Mouse (Mus musculus) thymus, postnatal 14 days (tissue): ENCODE measurements around the gene Itprip.

Experiments used
- DNase-seq: peaks from one replicate; pipeline ENCODE4 v3.0.0; 2021

Itprip gene

DNA sequence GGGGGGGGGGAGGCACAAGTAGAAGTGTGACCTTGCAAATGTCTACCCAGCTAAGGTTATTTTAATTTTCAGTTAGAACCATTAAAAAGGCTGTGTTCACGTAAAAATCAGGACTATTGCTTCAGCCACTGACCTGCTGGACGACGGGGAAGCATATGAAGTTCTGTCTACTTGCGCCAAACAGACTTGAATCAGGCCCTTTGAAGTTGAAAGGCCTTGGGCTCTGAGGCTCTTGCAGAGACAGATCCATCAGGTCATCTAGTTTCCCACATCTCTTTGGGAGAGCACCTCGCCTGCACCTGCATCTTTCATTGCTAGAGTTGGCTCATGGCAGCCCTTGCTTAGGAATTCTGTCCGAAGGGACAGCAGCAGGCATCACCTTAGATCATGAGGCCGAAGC, 5.8 kb downstream of the Itprip start:
- no peak for DNase-seq

DNA sequence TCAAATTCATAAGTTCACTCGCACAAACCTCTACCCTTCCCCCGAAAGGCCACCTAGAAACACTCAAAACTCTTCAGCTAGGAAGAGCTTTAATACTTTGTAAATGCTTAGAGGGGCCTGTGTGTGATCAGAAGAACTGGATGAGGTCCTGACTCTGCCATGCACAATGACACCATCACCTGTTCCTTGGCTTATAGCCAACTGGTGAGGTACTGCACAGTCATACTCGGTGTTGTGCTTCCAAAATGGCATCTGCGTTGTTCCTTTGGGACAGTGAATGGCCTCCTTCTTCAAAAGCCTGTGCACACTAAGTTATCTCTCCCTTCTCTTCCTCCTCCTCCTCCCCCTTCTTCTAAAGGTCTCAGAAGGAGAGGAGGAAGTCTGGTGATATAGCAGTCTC, 8.3 kb downstream of the Itprip start:
- DNase-seq = no peak

DNA sequence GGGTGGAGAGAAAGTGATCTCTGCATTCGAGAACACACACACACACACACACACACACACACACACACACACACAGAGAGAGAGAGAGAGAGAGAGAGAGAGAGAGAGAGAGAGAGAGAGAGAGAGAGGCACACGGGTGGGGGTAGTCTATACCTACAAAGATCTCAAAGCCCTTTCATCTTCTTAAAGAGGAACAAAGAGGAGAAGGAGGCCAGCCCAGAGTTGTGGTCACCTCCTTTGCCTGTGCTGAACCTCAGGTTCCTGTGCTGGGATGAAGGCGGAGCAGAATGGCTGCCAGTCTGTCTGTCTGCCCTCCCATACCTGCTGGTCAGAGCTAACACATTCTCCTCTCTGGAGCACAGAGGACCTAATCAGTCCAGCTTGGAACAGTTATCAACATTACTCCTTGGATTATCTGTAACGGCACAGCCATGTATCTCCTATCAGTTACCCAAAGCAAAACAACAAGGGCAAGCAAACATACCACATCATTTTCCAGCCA, 8.9 kb downstream of the Itprip start:
- peak; percentile 48 for DNase-seq

DNA sequence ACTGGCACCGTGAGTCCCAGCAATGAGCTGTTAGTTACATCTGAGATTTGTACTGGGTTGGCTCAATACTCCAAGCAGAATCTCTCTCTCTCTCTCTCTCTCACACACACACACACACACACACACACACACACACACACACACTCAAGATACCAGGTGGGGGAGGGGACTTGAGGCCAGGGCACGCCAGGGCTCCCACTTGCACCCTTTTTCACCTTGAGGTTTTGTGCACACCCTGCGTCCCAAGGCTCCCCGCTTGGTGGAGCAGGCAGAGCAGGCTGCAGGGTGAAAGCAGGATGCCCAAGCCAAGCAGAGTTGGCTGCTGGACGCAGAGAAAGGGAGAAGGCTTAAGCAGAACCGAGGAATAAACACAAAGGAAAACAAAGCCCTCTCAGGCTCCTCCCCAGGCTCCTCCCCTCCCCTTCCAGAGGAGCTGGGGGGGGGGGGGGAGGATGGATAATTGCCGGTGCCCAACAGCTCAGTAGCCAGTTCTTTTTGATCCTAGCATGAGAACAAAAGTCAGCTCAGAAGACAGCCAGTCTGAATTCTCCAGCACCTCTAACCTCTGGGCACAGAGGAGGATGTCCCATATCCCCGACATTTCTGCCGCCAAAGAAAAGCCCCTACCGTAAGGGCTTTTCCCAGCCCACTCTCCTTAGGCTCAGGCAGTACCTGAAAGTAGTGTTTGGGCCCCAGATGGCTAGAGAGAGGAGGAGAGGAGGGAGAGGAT, 9.5 kb downstream of the Itprip start:
- DNase-seq = peak; percentile 36

DNA sequence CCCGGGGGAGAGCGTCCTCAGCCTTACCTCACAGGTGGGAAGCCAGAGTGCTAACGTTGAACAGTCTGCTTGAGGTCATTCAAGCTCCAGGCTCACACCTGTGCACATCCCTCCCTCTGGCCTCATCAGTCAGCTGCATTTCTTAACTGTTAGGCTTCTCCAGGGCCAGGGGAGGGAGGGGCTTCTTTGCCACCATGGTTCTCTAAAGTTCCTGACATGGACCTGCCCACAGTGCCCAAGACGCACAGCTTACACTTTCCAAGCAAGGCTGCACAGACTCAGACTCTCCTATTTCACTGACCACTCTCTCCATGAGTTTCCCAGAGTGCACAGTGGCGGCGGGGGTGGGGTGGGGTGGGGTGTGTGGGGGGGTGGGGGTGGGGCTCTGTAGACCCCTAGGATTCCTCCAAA, 10.1 kb downstream of the Itprip start:
- DNase-seq = peak; percentile 50

DNA sequence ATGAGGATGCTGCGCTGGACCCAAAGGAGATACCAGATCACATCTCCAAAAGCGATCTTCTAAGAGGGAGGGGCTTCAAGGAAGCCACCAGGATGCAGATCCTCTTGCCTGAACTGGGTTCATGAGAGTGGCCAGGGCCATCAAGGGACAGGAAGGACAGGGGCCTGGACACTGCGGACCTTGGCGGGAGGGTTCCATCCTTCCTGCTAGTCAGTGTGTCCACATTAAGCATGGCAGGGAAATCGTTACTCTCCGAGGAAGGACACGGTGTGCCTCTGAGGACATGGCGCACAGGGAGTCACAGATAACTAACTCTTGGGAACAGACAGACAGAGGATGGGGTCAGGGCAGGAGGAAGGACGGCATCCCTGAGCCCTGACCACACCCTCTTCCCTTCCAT, 11.5 kb downstream of the Itprip start:
- DNase-seq = no peak

DNA sequence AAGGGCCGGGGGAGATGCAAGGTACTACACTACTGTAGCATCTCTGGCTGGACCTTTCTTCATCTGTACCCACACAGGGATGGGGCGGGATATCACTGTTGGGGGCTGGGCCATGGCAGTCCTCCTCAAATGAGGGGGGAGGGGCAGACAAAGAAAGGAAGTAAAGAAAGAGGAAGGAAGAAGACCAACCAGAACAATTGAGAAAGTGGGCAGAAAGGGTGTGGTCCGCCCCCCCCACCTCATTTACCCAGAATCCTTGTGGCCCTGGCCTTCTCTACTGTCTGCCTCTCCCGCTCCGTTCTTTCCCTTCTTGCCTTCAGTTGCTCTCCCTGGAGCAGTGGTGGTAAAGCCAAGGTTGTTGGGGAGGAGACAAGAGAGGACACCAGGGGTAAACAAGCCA, 13.5 kb downstream of the Itprip start:
- no peak for DNase-seq

DNA sequence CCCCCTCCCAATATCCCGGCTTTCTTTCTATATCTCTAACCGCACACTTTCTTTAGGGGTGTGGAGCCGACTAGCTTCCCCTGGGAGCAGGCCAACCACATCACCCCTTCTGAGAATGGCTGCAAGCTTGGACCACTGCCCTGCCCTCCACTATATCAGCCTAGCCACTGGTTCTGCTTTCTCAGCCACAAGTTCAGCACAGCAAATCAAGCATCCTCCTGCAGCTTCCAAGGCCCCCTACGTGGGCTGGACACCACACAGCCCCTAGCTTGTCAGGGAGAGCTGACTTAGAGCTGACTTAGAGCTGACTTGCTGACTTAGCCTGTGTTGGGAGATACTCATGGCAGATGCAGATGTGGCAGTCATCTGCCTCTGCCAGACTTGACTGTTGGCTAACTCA, 14.0 kb downstream of the Itprip start:
- no peak for DNase-seq

DNA sequence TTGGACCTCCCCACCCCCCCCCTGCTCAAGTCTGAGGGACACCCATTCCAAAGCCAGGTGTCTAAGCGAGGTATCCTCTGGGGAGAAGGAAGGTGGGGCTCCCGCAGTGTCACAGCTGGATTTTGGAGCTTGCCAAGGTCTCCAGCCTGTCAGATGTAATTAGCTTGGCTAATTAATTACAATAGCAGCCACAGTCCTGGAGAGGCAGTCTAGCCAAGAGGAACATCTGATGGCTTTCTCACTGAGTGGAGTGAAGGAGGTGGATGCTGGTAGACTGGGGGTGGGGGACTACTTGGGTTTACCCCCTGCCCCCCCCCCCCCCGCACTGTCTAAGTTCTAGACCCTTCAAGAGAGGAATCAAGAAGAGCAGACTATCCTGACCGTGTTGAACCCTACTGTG, 15.4 kb downstream of the Itprip start:
- no peak for DNase-seq

DNA sequence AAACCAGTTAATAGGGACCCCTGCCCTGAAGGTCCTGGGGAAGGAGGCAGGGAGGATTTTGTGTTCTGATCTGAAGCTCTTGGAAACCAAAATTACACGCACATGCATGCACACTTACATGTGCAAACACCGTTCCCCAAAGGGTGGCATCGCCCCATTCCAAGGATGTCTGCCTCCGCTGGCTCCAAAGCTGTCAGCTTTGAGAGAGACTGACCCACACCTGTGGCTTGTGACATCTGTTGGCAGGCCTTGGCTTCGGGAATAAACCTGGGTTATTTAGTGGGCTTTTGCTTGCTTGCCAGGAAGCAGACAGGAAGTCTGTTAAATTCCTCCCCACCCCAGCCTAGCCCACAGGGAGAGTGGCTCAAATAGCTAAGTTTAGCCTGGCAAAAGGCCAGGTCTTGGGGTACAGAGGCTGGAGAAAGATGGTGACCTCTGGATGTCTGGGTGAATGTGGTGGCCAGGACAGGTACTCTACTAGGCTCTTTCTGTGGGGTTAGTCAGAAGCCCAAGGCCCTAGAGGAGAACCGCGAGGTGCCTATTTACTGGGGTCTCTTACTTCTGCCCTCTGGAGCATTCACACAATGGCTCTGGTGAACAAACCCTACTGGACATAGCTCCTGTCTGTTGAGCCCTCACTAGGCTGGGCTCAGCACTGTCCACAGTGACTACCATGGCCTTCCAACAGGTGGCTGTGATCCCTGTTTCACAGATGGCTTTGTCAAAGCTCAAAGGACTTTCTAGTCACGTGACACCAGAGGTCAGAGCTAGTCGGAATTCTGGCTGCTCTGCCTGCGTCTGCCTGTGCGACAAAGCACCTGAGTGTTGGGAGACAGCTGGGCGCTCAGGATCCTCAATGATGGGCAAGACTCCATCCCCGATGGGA, 16.5 kb downstream of the Itprip start:
- peak; percentile 2 for DNase-seq

DNA sequence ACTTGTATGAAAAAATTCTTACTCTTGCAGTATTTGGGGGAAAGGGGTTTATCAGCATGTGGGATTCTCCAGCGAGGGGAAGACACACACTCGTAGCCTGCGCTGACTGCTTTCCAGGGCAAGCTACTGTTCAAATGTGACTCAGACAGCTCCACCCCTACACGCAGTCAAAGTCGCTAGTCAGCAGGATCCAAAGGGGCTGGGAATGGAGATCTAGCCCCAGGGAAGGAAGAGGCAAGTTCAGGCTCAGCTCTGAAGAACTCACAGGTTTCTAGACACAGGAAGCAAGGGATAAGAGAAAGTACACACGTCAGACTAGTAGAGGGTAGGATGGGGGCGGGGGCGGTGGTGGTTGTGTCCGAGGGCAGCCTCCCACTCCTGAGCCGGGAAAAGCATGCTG, 18.5 kb downstream of the Itprip start:
- no peak for DNase-seq

DNA sequence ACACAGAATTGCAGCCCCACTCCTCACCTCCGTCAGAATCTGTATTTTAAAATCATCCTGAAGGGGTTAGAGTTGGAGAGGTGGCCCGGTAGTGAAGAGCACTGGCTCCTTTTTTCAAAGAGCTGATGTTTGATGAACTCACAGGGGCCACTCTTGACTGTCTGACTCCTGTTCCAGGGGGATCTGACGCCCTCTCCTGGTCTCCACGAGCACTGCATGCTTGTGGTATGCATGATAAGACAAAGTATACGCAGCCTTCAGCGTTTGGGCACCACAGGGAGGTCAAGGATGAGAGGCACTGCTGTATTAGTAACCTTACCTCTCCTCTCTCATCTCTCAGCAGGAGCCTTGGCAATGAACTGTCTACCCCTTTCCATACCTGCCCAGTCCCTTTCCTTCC, 19.1 kb downstream of the Itprip start:
- peak; percentile 9 for DNase-seq

DNA sequence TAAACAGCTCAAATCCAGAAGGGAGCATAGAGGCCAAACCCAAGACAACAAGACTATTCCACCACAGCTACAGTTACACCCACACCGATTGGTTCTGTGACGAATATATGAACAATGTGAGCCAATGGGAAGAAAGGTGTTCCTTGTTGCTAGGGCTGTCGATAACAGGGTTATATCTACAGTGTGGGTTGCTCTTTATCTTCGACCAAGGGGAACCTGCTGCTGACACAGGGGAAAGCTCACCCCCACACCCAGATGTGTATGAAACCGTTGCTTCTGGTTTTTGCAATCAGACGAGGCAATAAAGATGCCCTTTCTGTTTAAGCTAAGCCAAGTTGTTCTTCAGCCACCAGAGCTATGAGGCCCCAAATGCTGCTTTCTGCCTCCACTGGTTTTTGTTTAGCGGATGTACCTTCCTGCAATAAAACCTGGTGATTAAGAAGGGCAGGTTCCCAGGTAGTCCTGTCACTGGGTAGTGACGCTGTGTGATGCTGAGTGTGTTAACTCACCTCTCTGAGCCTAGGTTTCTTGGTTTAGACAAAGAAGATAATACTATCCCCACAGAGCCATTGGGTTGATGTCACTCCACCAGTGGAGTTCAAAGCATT, 20.5 kb downstream of the Itprip start:
- DNase-seq = peak; percentile 3

DNA sequence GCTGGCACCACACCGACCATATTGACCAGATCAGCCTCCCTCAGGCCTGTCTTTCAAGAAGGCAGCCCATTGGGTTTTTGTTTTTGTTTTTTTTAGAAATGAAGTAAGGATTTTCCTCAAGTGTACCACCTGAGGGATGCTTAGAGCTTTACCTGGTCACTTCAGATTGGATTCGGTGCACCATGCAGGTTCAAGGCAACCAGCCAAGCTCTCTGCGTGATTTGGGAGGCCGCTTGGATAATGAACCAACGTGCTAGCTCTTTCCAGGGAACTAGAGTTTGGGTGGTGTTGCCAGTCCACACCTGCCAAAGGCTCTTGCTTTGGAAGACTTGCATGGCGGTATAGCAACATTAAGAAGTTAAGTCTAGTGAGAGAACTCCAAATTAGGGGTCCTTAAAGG, 26.0 kb downstream of the Itprip start:
- no peak for DNase-seq

DNA sequence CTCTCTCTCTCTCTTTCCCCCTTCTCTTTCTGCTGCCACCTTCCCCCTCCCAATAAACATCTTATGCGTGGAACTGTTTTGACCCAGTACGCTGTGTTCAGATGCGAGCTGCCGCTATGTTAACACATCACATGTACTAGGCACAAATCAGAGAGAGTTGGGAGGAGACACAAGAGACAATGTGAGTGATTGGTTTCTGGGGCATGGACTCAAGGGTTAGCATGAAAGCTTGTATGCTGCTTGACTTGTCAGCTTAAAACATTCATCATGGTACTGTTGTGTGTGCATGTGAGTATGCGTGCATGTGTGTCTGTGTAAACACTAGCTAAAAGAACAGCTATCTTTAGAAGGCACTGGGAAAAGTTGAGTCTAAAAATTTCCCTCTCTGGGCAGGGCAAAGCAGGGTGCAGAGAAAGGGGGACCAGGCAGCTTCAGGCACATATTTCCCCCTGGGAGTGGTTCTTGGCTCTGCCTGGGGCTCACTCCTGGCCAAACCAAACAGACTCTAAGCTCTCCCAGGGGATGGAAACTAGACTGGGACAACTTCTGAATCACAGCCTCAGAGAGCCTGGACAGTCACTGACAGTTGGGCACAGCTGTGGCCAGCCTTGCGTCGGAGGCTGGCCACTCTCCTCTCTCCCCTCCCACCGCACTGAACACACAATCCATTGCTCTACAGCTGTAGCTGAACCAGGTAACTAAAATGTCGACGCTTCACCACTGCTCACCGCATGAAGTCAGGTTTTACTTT, 27.4 kb downstream of the Itprip start:
- DNase-seq = no peak

DNA sequence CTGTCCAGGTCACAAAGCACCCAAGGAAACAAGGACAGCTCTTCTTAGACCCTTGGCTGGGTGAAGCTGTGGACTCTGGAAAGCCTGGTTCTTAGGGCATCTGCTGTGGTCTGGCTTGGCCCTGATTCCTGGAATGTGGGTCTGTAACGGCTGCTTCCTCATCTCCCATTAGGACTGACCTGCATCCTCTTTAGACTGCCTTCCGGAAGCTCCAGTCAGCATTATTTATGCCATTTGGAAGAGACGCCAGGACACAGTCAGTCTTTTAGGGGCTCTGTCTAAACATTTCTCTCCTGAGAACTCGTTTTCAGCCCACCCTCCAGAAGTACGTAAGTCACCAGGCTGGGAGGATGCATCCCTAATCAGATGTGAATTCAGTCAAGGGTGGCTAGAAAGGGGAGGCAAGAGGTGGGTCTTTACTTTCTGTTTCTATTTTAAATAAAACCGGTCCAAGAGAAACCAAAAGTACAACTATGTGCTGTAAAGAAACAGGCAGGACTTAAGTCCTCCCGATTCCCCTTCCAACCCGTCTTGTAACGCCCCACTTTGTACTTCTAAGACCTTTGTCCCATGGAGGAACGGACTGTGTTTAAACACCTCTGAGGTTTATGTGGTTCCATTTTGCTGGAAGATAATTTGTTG, 28.5 kb downstream of the Itprip start:
- no peak for DNase-seq

DNA sequence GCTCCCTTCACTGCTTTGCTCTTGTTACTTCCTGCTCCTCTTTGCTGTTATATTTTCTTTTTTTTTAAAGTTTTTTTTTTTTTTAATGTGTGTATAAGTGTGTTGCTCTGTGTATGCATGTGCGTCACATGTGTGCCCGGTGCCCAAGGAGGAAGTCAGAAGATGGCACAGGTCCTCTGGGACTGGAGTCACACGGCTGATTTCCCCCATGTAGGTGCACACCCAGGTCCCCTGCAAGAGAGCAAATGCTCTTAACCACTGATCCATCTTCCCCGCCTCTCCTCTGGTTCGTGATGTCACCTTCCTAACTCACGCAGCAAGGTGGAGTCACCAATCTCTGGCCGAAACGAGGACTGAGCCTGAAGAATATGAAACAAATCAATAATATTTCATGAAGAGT, 31.1 kb downstream of the Itprip start:
- DNase-seq = no peak

DNA sequence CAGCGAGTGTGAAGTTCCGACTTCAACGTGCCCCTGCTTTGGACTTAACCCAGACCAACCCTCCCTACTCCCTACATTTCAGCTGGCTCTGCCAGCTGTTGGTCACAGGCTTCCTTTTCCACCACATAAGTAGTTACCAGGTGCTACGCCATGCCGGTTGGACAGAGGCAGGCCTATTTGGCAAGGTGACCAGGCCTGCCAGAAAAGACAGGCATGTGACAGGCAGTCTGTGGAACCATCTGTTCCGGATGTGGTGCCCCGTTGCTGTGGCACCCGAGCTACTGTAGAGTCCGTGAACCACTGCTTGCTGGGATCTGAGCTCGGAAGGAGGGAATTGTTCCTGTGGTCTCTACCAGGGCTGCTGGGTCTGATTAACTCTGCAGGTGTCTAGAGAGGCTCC, 31.7 kb downstream of the Itprip start:
- peak; percentile 69 for DNase-seq

DNA sequence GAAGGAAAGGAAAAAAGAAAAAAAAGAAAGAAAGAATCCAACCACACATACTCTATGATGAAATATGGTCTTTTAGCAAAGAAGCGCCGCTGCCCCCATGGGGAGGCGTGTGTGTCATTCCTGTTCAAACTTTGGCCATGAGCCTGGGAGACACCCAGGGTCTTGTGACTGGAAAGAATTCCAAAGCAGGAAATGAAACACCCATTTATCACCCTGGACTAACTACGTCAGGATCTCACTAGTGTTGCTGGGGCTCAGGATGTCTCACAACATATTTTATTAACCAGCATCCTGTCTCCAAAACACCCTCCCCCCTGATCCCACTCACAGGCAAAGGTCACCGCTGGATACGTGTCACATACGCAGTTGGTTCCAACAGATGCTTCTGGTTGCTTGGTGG, 32.5 kb downstream of the Itprip start:
- DNase-seq = no peak

DNA sequence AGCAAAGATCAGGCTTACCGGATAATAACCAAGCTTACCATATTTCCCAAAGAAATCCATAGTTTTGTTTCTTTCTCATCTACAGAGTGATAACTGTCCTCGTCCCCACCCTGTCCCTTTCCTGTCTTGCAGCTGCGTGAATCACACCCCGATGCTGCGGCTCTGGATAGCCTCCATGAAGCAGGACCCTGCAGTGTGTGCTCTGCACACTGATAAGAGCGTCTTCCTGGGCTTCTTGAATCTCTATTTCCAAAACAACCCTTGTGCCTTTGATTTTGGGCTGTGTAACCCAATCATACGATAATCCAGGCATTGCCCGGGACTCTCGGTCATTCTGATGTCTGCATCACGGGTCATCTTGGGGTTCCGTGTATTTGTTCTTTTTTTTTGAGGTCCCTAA, 33.2 kb downstream of the Itprip start:
- no peak for DNase-seq

DNA sequence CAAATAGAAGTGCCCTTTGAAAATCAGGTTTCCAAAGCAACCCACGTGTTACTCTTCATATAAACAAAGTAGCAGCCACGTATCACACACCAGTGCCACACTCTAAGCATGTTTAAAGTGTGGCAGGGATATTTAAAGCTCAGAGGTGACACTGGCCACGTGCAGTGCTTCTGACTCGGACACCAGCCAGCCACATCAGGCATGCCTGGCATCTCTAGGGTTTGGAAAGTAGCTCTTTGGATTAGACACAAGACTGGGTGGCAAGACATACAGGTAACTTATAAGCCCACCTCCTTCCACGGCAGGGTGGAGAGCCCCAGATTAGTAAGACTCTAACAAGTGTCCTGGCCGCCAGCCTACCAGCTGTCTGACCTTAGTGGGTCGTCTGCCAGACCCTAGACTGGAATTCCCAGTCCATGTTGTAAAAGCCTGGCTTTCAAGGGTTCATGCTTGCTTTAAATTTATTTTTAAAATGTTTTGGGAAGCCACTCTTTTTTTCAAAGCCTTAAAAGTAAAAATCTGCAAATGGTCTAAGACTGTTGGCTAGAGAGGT, 33.8 kb downstream of the Itprip start:
- DNase-seq = no peak
